Mouse (Mus musculus) spleen, postnatal 10 days (tissue): ENCODE data around the gene Hsf3.
"Not testable (repeated sequence)": the region's sequence is repeated elsewhere in the genome, so short reads cannot be mapped to it uniquely, and the experiment has no call there.

Experiments
- DNase-seq, 2 experiments: peaks; one replicate each; pipeline ENCODE4 v3.0.0; 2021 to 2022; ENCODE audit warnings: low spot score in 2 of 2

The Hsf3 gene

DNA sequence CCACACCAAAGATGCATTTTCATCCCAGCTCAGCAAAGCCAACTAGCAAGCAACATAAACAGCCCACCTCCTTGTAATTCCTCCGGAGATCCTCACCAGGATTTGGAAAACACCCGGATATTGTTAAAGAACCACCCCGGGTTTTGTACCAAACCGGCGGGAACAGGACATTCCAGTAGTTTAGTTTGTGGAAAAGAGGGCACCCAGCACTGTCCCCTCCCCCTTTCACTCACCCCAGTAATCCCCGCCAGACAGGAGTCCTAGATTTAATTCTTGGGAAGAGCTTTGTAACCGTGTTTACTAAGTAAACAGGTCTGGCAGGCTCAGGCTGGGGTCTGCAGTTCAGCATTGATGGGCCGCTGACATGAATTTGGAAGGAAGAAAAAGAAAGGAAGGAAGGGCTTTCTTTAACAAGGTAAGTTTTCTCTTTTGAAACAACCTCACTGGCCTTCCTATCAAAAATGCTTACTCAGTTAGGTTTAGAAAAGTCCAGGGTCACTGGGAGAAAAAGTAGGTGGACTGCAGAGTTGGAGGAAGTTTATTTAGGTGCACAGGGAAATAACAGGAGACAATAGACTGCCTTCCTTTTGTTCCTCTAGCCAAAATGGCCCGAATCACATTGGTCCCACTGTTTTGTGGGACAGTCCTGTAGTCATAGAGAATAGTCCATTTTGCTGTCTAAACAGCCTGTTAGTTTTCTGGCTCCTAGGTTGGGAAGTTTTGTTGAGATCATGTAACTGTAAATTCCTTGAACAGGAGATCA is at the start of gene Hsf3:
Hsf3 (minus strand) TSS at position 94 of the 763 bp plus-strand sequence.
- DNase-seq: no peak

GRCm38 (mm10) chrX:96501580-96501979 is 45.5 kb upstream of the Hsf3 start:
- DNase-seq: no peak

GRCm38 (mm10) chrX:96455149-96455548 is 945 bp downstream of the Hsf3 start, which contains the start of gene Heph:
Gene Heph, plus strand, starts transcription at chrX:96455359.
- no peak for DNase-seq

DNA sequence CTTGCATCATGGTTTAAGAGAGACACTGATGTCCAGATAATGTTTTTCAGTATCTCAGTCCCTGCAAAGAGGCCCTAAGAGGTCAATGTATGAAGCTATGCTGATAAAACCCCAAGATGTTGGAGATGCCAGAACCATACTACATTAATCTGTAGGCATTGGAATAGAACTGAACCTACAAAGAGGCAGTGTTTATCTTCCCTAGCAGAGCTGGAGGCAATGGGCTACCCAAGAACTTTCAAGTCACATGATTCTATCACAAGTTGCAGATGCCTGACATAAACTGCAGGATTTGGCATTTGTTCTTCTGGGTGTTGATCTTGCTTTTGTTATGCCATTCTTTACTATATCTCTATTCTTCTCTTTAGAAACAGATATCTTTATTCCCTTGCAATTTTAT is 36.7 kb downstream of the Hsf3 start:
- no peak for DNase-seq

GRCm38 (mm10) chrX:96417733-96418132 is 38.4 kb downstream of the Hsf3 start:
- DNase-seq: no peak

GRCm38 (mm10) chrX:96416970-96417369 is 39.1 kb downstream of the Hsf3 start:
- DNase-seq: no peak

DNA sequence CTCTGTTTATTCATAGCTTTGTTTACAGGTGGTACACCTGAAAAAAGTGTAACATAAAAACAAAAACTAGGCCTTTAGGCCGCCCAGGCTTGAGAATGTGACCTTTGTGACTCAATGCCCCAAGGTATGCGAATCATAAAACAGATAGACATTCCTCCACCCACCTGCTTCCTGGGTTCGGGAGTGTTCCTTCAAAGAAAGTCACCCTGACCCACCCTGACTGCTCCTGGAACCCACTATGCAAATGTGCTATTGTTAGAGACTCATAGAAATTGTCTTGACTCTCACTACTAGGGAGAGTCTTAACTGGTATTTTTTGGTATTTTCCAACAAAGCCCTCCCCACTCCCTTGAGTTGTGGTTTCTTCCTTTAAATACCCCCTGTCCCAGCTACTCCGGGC is 40.7 kb downstream of the Hsf3 start:
- not testable (repeated sequence) for DNase-seq

- no peak for DNase-seq
Measured at GRCm38 (mm10) chrX:96339108-96339507, 117.0 kb downstream of the Hsf3 start.

DNA sequence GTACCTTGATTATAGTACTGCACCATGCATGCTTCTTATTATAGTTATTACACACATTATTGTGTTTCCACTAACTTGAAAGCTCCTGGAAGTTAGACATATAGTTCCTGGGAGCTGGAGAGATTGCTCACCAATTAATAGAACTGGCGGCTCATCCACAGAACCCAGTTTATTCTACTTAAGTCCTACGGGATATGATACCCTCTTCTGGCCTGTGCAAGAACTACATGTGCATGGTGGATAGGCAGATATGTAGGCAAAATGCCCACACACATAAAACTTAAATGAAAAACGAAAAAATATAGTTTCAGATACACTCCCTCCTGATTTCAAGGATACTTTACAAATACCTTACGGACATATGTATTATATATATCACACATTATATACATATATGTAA is 126.3 kb downstream of the Hsf3 start:
- DNase-seq: peak in 1 of 2 experiments; percentile 16

DNA sequence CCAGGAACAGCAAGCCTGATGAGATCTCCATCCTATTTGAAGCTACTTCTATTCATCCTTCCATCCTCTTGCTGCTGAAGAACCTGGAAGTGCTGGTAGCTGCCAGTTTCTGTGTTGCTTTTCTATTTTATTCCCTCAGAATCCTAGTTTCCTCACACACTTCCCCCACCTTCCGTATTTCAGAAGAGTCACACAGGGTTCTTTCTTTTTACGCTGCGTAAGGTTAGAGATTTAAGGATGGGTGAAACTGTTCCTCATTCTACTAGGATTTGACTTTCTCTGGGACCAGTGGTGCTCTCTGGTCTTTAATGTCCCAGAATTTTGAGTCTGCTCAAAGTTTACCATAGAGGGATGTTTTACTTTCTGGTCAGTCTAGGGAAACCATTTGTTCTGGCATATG is 162.8 kb downstream of the Hsf3 start, which contains the start of gene Vsig4:
Vsig4 (minus strand) TSS at position 101 of the 400 bp plus-strand sequence.
- no peak for DNase-seq

GRCm38 (mm10) chrX:96256509-96256908 is 199.6 kb downstream of the Hsf3 start:
- DNase-seq: no peak
